Mouse (Mus musculus) adipocyte (in vitro differentiated cells): Measurements from ENCODE around the gene Kcnma1.
A peak's percentile ranks its signal among the peaks of the same experiment; 100 is the strongest.

ENCODE experiments used
- DNase-seq: peaks from one replicate; pipeline ENCODE4 v3.0.0-alpha.2; 2016; ENCODE audit warnings: low spot score

Kcnma1 gene

GRCm38 (mm10) chr14:23451681-23452080 lies 562.6 kb downstream of the Kcnma1 start:
- no peak for DNase-seq

GRCm38 (mm10) chr14:23437467-23437866 lies 576.8 kb downstream of the Kcnma1 start:
- DNase-seq = no peak

- no peak for DNase-seq
Measured at GRCm38 (mm10) chr14:23435861-23436260, 578.4 kb downstream of the Kcnma1 start.

- peak; percentile 75 for DNase-seq
Measured at GRCm38 (mm10) chr14:23430006-23430405, 584.3 kb downstream of the Kcnma1 start.

DNA sequence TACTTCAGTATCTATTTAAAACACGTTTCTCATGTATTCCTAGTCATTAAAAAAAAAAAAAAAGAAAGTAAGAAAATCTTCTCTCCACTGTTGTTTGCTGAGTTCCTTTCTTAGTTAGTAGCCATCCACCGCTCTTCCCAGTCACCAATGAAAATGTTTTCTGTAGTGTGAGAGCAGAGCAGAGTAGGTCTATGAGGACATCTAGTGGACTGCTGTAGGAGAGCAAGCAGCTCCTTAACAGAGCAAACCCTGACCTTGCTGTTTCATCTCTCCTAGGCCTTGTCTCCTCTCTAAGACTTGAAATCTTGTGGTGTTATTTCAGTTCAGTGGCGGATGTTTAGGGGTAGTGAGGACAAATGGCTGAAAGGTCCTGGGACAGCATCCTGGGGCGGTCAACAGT lies 585.2 kb downstream of the Kcnma1 start:
- DNase-seq = peak; percentile 72

DNA sequence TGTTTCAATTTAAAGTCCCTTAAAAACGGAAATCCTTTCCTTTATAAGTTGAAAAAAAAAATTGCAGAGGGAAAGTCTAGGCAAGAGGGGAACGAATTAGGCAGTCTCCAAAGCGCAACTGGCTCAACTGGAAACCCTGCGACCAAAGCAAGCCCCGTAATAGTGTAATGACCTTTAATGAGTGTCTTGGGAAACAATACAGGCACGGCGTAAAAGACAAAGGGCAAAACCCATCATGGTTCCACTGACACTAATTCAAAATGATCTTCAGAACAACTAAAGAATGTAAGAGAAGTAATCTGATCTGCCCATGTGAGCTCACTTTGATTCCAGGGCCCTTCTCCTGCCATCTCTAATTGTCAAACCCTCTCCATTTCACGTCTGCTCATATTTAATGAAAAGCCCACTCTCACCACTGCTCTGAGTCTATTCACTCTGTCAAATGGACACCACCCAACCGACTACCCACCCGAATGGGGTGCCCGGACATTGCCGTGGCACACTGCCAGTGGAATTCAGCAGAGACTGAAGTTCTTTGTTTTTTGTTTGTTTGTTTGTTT lies 591.7 kb downstream of the Kcnma1 start:
- no peak for DNase-seq

GRCm38 (mm10) chr14:23418955-23419354 lies 595.3 kb downstream of the Kcnma1 start:
- DNase-seq = no peak

DNA sequence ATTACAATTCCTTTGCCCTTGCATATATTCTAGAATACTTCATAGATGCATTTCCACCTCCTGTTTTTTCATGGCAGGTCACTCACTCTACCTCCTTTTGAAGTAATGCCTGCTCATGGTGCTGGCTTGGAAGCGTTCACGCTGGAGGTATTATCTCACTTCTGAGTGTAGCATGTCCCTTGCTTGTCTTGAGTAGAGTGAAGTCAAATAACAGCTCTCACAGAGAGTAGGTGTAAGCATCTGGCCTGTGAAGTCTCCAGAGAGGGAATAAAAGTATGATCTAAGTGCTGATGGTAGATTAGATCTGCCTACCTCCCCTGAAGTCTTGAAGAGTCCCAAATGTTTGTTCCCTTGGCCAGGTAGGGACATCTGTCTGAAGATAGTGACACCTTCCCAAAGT lies 607.2 kb downstream of the Kcnma1 start:
- DNase-seq = no peak

DNA sequence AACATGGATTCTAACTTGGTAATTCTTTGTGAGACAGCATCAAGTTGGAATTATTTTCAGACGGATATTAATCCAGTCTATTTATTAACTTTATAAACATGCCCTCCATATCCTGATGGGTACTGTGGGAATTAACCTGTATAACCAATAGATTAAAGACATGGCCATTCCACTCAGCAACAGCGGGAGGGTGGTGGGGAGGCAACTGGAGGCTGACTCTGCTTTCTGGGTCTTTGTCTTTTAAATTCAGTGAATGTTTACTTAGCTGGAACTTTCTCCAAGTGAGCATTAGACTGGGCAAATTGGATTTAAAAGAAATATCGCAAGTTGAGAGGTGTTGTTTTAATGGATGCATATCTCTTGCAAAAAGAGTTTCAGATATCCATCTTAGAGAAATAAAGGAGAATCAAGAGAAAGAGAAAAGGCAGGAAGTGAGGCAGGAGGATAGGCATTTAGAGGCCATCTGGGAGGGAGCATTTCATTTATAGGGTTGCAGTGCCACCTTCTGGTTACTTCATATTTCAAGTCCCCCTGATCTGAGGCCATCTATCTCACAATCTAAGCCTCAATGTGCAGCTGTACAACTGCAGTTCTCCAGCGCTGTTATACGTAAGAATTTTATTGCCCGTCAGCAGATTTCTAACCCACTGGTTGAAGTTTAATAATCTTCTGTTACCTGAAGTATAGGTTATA lies 613.4 kb downstream of the Kcnma1 start:
- peak; percentile 83 for DNase-seq

GRCm38 (mm10) chr14:23397642-23398041 lies 616.6 kb downstream of the Kcnma1 start:
- DNase-seq = no peak

GRCm38 (mm10) chr14:23391566-23391965 lies 622.7 kb downstream of the Kcnma1 start:
- no peak for DNase-seq

GRCm38 (mm10) chr14:23390768-23391167 lies 623.5 kb downstream of the Kcnma1 start:
- DNase-seq = no peak

DNA sequence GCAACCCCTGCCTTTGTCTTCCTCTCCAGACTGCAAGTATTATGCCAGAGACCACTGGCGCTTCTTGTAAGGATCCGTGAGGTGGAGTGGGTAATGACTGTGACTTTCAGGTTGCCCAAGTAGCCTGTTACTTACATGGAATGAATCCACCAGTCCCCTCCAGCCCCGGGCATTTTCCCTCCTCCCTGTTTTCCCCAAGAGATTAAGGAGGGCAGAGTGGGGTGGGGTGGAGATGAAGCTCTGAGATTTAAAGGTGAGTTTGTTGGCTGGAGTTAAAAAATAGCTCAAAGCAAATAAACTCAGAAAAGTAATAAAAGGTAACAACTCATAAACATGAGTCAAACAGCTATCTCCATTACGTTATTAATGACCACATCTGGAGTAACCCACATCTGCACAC lies 624.1 kb downstream of the Kcnma1 start:
- DNase-seq = no peak

DNA sequence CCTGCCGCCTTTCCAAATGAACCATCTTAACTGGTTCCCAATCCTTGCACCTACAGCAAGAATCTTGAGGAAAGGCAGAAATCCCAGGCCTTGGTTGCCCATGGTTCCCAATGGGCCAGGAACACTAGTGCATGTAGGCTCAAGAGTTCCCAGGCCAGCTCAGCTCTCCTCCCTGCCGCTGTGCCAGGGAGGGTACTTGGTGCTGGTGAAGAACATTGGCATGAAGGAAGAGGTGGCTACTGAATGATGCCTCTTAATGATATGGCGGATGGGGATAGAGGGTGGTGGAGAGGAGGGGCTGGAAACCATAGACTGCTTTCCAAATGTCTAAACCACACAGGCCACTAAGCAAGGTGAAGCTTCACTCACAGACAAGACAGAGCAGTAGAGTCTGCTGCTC lies 627.5 kb downstream of the Kcnma1 start:
- DNase-seq = no peak

DNA sequence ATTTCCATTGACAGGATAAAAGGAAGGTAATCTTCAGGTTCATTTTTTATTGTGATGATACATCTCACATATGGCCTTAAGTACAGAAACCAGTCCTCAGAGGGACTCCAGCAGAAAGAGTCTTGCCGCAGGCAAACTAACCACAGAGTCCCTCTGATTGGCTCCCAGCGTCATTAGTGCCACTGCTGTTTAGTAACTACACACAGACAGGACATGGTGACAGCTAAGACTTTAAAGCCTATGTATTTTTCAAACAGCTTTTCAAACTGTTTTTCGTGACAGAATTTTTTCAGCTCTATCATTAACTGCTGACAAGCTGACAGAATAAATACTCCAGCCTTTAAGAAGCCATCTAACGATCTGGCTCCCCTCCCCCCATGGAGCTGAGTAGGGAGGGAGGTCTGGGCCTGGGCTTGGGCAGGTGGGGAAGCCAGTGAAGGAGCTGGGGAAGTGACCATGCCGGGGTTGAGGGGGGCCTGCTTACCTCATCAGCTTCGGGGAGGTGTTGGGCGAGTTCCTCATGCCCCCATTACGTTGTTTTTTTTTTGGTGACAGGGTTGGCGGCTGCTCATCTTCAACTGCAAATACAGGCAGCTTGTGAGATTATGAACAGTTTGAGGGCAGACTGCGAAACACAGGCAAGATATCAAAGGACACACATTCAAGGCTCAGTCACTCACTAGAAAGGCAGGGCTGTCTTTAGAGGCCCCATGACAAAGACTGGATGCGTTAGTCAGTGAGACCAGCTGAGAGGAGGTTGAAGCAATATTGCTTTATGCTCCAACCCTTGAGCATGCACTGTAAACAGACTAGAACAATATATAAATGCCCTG lies 628.3 kb downstream of the Kcnma1 start:
- DNase-seq = no peak

DNA sequence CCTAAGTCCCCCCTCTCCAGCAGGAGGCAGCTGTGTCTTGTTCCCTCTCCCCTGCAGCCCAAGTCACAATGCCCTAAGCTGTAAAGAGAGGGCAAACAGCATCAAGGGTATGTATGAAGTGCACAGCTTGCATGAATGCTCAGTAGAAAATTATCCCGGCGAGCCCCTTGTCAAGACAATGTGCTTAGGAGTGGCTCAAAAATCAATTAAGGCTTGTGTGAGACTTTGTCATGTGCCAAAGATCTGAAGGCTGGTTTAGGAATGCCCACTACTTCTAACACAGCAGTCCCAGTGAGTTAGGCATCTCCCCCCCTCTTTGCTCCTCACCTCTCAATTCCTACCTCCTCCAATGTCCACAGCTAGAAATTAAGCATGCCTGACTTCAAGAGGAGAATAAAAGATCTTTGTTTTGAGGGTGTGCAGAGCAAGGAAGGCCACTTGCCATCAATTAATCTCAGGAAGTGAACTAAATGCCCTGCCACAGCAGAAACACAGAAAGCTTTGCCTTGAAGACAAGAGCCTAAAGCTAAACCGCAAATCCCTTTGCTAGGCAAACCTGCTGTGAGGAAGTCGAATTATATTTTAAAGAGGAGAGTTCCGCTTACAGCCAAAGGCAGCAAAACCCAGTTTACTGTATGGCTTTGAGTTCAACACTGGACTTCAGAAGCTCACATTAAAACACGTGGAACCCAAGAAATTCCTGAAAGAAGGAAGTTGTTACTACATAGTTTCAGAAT lies 635.8 kb downstream of the Kcnma1 start:
- no peak for DNase-seq

DNA sequence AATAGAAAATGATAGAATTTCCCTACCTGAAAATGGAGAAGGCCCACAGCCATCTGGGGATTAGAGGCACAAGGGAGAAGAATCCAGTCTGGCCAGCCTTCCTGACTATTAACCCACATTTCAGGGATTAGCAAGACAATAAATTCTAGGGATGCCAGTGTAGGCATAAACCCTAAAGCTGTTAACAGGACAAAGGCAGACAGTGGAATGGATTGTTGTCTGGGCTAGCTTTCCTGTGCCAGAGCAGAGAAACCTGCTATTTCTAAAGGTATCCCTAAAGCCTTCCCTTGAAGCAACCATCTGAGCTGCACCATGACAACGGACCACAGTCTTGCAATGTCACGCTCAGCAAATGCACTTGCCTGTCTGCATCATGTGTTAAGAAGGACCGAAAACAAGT lies 642.3 kb downstream of the Kcnma1 start:
- DNase-seq = no peak

DNA sequence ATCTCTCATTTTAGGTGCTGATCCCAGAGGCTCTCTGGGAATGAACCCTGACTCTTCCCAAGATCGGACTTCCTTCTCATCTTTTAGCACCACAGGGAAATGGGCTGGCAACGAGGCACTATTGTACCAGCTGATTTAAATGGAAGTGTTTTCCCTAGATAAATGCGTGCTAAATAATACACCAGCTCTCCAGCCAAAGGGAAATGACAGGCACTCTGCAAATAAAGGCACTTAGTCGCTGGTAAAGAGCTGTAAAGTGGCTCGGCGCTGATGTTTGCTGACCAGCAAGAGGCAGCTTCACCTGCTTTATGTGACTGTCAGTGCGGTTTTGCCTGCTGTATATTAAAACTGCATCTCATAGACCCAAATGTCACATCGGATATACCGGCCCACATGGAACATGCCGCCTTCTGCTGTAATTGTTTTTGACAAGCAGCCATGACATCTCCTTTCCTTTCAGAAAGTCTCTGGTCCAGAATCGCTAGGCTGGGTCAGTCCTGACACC lies 653.7 kb downstream of the Kcnma1 start:
- no peak for DNase-seq

DNA sequence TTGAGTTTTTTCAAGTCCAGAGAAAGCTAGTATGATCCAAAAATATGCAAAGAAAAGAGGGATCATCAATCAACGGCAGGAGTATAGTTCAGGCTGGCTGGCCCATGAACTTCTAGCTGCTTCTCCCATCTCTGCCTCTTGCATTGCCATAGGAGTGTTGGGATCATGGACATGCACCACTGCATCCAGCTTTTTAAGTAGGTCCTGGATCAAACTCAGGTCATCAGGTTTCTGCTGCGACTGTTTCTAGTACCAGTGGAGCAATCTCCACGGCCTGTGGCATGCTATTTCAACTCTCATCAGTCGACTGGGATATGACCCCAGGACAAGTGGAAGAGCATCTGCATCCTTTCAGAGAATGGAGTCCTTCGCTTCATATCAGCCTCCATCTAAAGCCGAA lies 655.5 kb downstream of the Kcnma1 start:
- no peak for DNase-seq

DNA sequence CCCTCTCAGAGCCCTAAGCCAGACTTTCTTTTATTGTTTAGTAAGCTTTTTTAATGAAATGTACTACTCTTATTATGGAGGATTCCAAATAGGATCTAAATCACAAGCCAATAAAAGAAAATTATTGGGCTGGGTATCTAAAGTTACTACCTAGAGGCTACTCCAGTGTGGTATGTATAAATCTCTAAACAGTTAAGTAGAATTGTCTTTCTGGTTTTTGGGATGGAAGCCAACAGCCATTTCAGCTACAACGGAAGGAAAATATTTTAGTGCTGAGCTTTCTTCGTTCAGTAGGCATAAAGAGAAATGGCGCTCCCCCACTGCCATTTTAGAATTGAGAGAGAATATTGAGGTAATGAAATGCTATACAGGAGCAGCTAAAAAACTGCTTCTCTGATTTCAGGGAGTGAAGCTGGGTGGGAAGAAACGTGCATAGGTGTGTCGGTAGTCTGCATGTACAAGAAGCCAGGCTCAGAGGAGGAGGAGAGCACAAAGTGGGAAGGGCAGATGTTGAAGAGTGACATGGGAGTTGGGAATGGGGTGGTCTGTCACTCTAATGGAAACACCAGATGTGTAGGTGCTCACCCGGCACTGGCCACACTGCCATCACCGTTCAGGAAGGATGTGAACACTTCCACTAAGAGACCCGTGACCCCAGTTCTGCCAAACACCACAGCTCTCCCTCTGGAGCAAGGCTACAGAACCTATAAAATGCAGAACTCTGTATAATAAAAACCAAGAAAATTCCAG lies 656.6 kb downstream of the Kcnma1 start:
- no peak for DNase-seq

DNA sequence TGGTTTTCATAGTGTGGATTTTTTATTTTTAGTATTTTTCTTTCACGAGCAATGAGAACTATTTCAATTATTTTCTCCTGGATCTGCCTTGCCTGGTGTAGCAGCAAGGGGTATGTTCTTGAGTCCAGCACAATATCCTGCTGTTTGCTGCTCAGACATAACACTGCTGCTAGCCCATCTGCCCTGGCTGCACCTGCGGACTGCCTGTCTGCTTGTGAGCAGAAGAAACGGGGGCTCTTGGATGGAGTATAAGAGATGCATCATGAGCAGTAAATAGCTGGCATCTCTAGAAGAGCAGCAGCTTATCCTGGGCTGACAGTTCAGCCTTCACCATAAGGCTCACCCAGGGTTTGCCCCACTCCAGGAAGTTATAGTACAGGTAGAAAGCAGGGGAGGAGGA lies 687.5 kb downstream of the Kcnma1 start:
- no peak for DNase-seq

- DNase-seq = no peak
Measured at GRCm38 (mm10) chr14:23305288-23305687, 709.0 kb downstream of the Kcnma1 start.
